Mouse (Mus musculus) ovary, adult 2 months (tissue): ENCODE measurements around the gene Adra1b. TPM values are rescaled to one million over a fixed set of nuclear protein-coding genes. Genes with fewer than 3 reads are reported as not detected.

Source experiments
- polyA plus RNA-seq: library from polyadenylated mRNA; depleted of rRNA; stranded (reverse); fragments of >200 nt; gene quantifications from 2 replicates; pipeline ENCODE4 v1.2.3, GENCODE M21; 2012; rRNA removed

Gene Adra1b
- polyA plus RNA-seq: 2.7 and 3.5 TPM in 2 replicates

GRCm38 (mm10) chr11:43901051-43901654 is at the start of gene Adra1b:
Gene Adra1b (minus strand): TSS chr11:43901210.

GRCm38 (mm10) chr11:43747233-43748226 is 153.5 kb downstream of the Adra1b start, which contains the start of gene Ttc1:
Gene Ttc1 (minus strand): TSS chr11:43748008.

Other genes with a start within 250 kb of the Adra1b start
- gene Pwwp2a, start 219.2 kb downstream of the Adra1b start, polyA plus RNA-seq: 17.0 and 23.9 TPM in 2 replicates
- gene Ttc1, start 153.2 kb downstream of the Adra1b start, polyA plus RNA-seq: 9.4 and 12.8 TPM in 2 replicates